Mouse (Mus musculus) ES-Bruce4 (cell line): ENCODE measurements at regions not wholly inside any gene's neighbourhood (a gene's known extent, or its start where the extent isn't known, plus 50 kb on each side); places are given as distances from the start of the nearest gene placed in this dataset.

Experiments used
- H3K27ac ChIP-seq: 2 replicates; pipeline ENCODE4 v1.5.1; 2012; ENCODE audit warnings: low read length, inconsistent platforms; ENCODE audit not compliant: insufficient read depth
- H3K27me3 ChIP-seq: 2 replicates; pipeline ENCODE4 v1.6.1; 2012; ENCODE audit warnings: mild to moderate bottlenecking, low read length, inconsistent platforms; ENCODE audit not compliant: control insufficient read depth, poor library complexity, insufficient read depth, severe bottlenecking
- H3K36me3 ChIP-seq: 2 replicates; pipeline ENCODE4 v1.6.1; 2012; ENCODE audit warnings: inconsistent platforms, mild to moderate bottlenecking, low read length, moderate library complexity; ENCODE audit not compliant: control insufficient read depth, poor library complexity, insufficient read depth, severe bottlenecking
- H3K4me1 ChIP-seq: one replicate; pipeline ENCODE4 v1.8.1; 2011; ENCODE audit warnings: low read length; ENCODE audit not compliant: control insufficient read depth, insufficient read depth
- H3K4me3 ChIP-seq: 2 replicates; pipeline ENCODE4 v1.5.1; 2011; ENCODE audit warnings: low read depth, mild to moderate bottlenecking, low read length
- H3K9ac ChIP-seq: 2 replicates; pipeline ENCODE4 v1.6.1; 2012; ENCODE audit warnings: low read depth, mild to moderate bottlenecking, inconsistent platforms; ENCODE audit not compliant: poor library complexity, severe bottlenecking
- H3K9me3 ChIP-seq: replicated peaks from 2 replicates; pipeline ENCODE4 v1.6.1; 2012; ENCODE audit warnings: mild to moderate bottlenecking, low read length, inconsistent platforms; ENCODE audit not compliant: control insufficient read depth, poor library complexity, insufficient read depth, severe bottlenecking
- CTCF ChIP-seq: IDR thresholded peaks from one replicate; pipeline ENCODE4 v1.8.1; 2011; ENCODE audit warnings: low read depth, low read length
- EP300 ChIP-seq: IDR thresholded peaks from 2 replicates; pipeline ENCODE4 v1.6.1; 2011; ENCODE audit warnings: low read depth, low read length; ENCODE audit not compliant: insufficient read depth
- POLR2A ChIP-seq: IDR thresholded peaks from one replicate; pipeline ENCODE4 v1.8.1; 2011; ENCODE audit warnings: low read length; ENCODE audit not compliant: insufficient read depth

DNA sequence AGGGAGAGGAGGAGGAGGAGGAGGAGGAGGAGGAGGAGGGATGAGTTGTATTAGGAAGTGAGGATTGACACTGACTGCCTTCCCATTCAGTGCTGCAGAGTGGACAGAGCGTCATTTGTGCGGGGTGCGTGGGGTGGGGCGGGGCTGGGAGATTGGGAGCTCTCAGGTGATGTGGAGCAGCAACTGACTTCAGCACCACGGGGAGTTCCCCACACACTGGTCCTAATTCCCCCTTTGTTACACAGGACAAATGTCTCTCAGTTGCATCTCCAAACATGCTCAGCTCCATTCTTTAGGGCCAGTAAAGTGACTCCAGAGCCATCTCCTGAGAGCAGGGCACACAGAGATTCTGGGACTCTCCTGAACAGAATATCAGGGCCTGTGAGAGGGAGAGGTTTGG, 118.5 kb upstream of the Zc3h12a start:
- H3K9ac ChIP-seq, result no peak overlapping the region
- TF ChIP-seq CTCF (no peak), EP300 (no peak), POLR2A (no peak)
- H3K27ac ChIP-seq, result no peak overlapping the region

GRCm38 (mm10) chr4:125242512-125242911, 114.9 kb upstream of the Zc3h12a start:
- Histone ChIP-seq H3K9me3 (no peaks in the 10 kb centered on the region), H3K9ac (no peak overlapping the region), H3K4me3 (no peak overlapping the region), H3K36me3 (no peaks in the 10 kb centered on the region), H3K4me1 (no peaks in the 10 kb centered on the region), H3K27ac (no peak overlapping the region), H3K27me3 (no peaks in the 10 kb centered on the region)
- TF ChIP-seq CTCF (no peak), POLR2A (no peak), EP300 (no peak)

More for the DNA sequence above, 118.5 kb upstream of the Zc3h12a start:
- H3K27me3 ChIP-seq, result no peaks in the 10 kb centered on the region
- H3K4me1 ChIP-seq, result no peaks in the 10 kb centered on the region
- H3K36me3 ChIP-seq, result no peaks in the 10 kb centered on the region
- H3K4me3 ChIP-seq, result no peak overlapping the region
- H3K9me3 ChIP-seq, result no peaks in the 10 kb centered on the region

DNA sequence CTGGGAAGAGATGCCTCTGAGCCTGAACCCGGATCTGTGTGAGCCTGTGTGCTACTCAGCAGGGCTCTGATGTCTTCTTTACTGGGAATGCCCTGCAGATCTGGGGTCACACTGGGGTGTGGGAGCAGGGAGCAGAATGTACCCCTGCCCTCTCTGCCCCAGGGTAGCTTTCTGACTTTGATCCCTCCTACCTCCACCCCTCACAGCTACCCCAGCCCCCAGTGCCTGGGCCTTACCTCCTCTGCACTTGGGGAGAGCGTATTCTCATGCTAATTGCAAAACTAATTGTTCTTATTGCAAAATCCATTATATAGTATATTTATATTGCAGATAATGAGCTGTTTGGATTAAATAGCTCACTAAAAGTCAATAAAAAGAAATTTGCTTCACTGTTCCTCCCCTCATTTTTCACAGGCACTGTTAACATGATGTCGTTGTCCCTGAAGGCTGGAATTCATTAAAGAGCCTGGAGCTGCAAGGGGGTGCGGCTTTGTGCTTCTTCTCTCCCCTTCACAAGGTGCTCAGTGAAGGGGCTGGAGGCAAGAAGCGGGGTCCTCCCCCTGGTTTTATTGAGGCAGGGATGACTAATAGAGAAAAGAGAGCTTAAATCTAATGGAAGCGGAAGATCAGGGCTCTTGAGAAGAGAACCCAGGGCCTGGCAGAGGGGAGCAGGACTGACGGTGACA, 114.1 kb upstream of the Zc3h12a start:
- H3K27me3 ChIP-seq, result no peaks in the 10 kb centered on the region
- TF ChIP-seq POLR2A (no peak), EP300 (no peak), CTCF (no peak)
- no peak overlapping the region for H3K9ac ChIP-seq
- H3K4me1 ChIP-seq, result no peaks in the 10 kb centered on the region
- no peak overlapping the region for H3K4me3 ChIP-seq
- no peak overlapping the region for H3K27ac ChIP-seq
- no peaks in the 10 kb centered on the region for H3K9me3 ChIP-seq
- no peaks in the 10 kb centered on the region for H3K36me3 ChIP-seq

- Histone ChIP-seq H3K9me3 (no peaks in the 10 kb centered on the region), H3K9ac (no peak overlapping the region), H3K36me3 (no peaks in the 10 kb centered on the region), H3K4me3 (no peak overlapping the region), H3K27ac (no peak overlapping the region), H3K4me1 (no peaks in the 10 kb centered on the region), H3K27me3 (no peaks in the 10 kb centered on the region)
- no peak for TF ChIP-seq EP300
- TF ChIP-seq CTCF, result peak; percentile 35
- TF ChIP-seq POLR2A, result no peak
These were observed 104.1 kb upstream of the Zc3h12a start for GRCm38 (mm10) chr4:125231711-125232260.

- Histone ChIP-seq H3K27me3 (no peaks in the 10 kb centered on the region), H3K4me1 (no peaks in the 10 kb centered on the region), H3K4me3 (no peak overlapping the region), H3K27ac (no peak overlapping the region), H3K36me3 (no peaks in the 10 kb centered on the region), H3K9me3 (no peaks in the 10 kb centered on the region), H3K9ac (no peak overlapping the region)
- TF ChIP-seq CTCF (no peak), EP300 (no peak), POLR2A (no peak)
These were observed 99.6 kb upstream of the Zc3h12a start for GRCm38 (mm10) chr4:125227194-125227593.

- Histone ChIP-seq H3K36me3 (no peaks in the 10 kb centered on the region), H3K4me1 (no peaks in the 10 kb centered on the region), H3K27me3 (no peaks in the 10 kb centered on the region), H3K9me3 (no peaks in the 10 kb centered on the region), H3K9ac (no peak overlapping the region), H3K27ac (no peak overlapping the region), H3K4me3 (no peak overlapping the region)
- TF ChIP-seq EP300 (no peak), POLR2A (no peak), CTCF (no peak)
These were observed 95.3 kb upstream of the Zc3h12a start for GRCm38 (mm10) chr4:125222922-125223321.
